ENCODE assay signal across 24 mouse cellular contexts in the genomic region with DNA sequence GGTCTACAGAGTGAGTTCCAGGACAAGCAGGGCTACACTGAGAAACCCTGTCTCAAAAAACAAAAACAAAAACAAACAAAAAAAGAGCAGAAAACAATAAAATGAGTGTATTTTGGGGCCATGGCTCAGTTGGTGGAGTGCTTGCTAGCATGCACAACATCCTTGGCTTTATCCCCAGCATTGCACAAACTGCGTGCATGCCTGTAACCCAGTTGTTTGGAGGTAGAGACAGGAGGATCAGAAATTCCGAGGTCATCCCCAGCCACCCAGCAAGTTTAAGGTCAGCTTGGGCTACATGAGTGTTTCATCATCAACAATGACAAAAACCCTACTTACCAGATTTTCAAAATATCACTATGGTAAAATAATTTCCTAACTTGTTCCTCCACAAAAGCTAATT.
"Had no signal": no experiment of that assay in that cellular context is flagged by ENCODE, and none has a peak within 500 bp of the region (broad histone marks: within the 10 kb centered on the region; RNA-seq: fewer than 3 reads in every experiment).

No protein-coding gene starts in this region.

- H3K27me3 ChIP-seq: heart, embryonic 12.5 days; hindbrain, embryonic 12.5 days; intestine, embryonic 15.5 days; limb, embryonic 12.5 days; liver, embryonic 13.5 days; liver, embryonic 15.5 days had no signal

- H3K27ac ChIP-seq: gastrocnemius, adult 2 months; heart, embryonic 10.5 days; hindbrain, embryonic 10.5 days; hindbrain, embryonic 12.5 days; hindbrain, embryonic 14.5 days; intestine, embryonic 15.5 days; layer of hippocampus, adult 2 months; left cerebral cortex, adult 2 months; limb, embryonic 10.5 days; limb, embryonic 12.5 days; liver, embryonic 13.5 days; liver, embryonic 15.5 days had no signal

- H3K36me3 ChIP-seq: heart, embryonic 10.5 days; heart, embryonic 12.5 days; hindbrain, embryonic 10.5 days; hindbrain, embryonic 12.5 days; intestine, embryonic 15.5 days; limb, embryonic 10.5 days; limb, embryonic 12.5 days; liver, embryonic 13.5 days; liver, embryonic 15.5 days had no signal

- H3K4me1 ChIP-seq: heart, embryonic 10.5 days; heart, embryonic 12.5 days; hindbrain, embryonic 10.5 days; hindbrain, embryonic 12.5 days; intestine, embryonic 15.5 days; limb, embryonic 10.5 days; limb, embryonic 12.5 days; liver, embryonic 13.5 days; liver, embryonic 15.5 days had no signal

- H3K4me3 ChIP-seq: gastrocnemius, adult 2 months; heart, embryonic 10.5 days; heart, embryonic 12.5 days; hindbrain, embryonic 10.5 days; hindbrain, embryonic 12.5 days; intestine, embryonic 15.5 days; layer of hippocampus, adult 2 months; left cerebral cortex, adult 2 months; limb, embryonic 10.5 days; limb, embryonic 12.5 days; liver, embryonic 13.5 days; liver, embryonic 15.5 days had no signal

- DNase-seq: gastrocnemius, adult 2 months; gastrocnemius, postnatal 10 days; gastrocnemius, postnatal 25 days; heart, adult 18-20 months; heart, postnatal 10 days; heart, postnatal 4 days; kidney, adult 18-20 months; kidney, adult 8-10 months; kidney, postnatal 10 days; kidney, postnatal 25 days; kidney, postnatal 4 days; liver, embryonic 13.5 days; liver, postnatal 0 days had no signal

- H3K9ac ChIP-seq: heart, embryonic 12.5 days; hindbrain, embryonic 12.5 days; hindbrain, embryonic 14.5 days; intestine, embryonic 15.5 days; limb, embryonic 12.5 days; liver, embryonic 13.5 days; liver, embryonic 15.5 days; liver, postnatal 0 days had no signal
